Mouse (Mus musculus) liver, embryonic 13.5 days (tissue): ENCODE results near the gene Gm11634. TPM values are rescaled to one million over a fixed set of nuclear protein-coding genes. Genes with fewer than 3 reads are reported as not detected.
A peak's percentile ranks its signal among the peaks of the same experiment; 100 is the strongest.
"Not testable (repeated sequence)": the region's sequence is repeated elsewhere in the genome, so short reads cannot be mapped to it uniquely, and the experiment has no call there.

Experiments
- ATAC-seq: fragments of 200-750 bp; cut with Nextera tagmentation; 2 replicates; pipeline ENCODE4 v1.8.0; 2017; ENCODE audit warnings: low read depth, mild to moderate bottlenecking, moderate number of reproducible peaks, moderate library complexity
- DNase-seq: peaks from one replicate; pipeline ENCODE4 v3.0.0; 2022
- H3K27ac ChIP-seq: fragments of 300-500 bp; sonication (generic); 2 replicates; pipeline ENCODE4 v1.5.1; 2015; ENCODE audit warnings: moderate library complexity, mild to moderate bottlenecking, inconsistent platforms
- H3K27me3 ChIP-seq: fragments of 300-500 bp; sonication (generic); 2 replicates; pipeline ENCODE4 v1.6.1; 2015; ENCODE audit warnings: mild to moderate bottlenecking, inconsistent platforms
- H3K36me3 ChIP-seq: fragments of 300-500 bp; sonication (generic); 2 replicates; pipeline ENCODE4 v1.6.1; 2015; ENCODE audit warnings: mild to moderate bottlenecking, inconsistent platforms
- H3K4me1 ChIP-seq: fragments of 300-500 bp; sonication (generic); replicated peaks from 2 replicates; pipeline ENCODE4 v1.6.1; 2015; ENCODE audit warnings: inconsistent platforms
- H3K4me2 ChIP-seq: fragments of 300-500 bp; sonication (generic); 2 replicates; pipeline ENCODE4 v1.6.1; 2015; ENCODE audit warnings: inconsistent platforms, mild to moderate bottlenecking, moderate library complexity
- H3K4me3 ChIP-seq: fragments of 300-500 bp; sonication (generic); replicated peaks from 2 replicates; pipeline ENCODE4 v1.5.1; 2015; ENCODE audit warnings: mild to moderate bottlenecking, inconsistent platforms
- H3K9ac ChIP-seq: fragments of 300-500 bp; sonication (generic); 2 replicates; pipeline ENCODE4 v1.6.1; 2015; ENCODE audit warnings: mild to moderate bottlenecking, inconsistent platforms
- H3K9me3 ChIP-seq: fragments of 300-500 bp; sonication (generic); replicated peaks from 2 replicates; pipeline ENCODE4 v1.6.1; 2016; ENCODE audit warnings: inconsistent platforms
- WGBS: fragments of 180-500 bp; shearing (Covaris S2); methylation state at CpG from one replicate; pipeline ENCODE4 v1.1.7; 2015; ENCODE audit not compliant: insufficient replicate concordance; 5-methylcytosine and 5-hydroxymethylcytosine counted together
- polyA plus RNA-seq: library from polyadenylated mRNA; unstranded; fragments of >200 nt; fragmentation: Nextera tagmentation; extraction: Ambion mirVana; gene quantifications from 2 replicates; pipeline ENCODE4 v1.2.1, GENCODE M21; 2015

Gm11634 gene
- polyA plus RNA-seq, 1 experiment from 2014 or later, result not detected

DNA sequence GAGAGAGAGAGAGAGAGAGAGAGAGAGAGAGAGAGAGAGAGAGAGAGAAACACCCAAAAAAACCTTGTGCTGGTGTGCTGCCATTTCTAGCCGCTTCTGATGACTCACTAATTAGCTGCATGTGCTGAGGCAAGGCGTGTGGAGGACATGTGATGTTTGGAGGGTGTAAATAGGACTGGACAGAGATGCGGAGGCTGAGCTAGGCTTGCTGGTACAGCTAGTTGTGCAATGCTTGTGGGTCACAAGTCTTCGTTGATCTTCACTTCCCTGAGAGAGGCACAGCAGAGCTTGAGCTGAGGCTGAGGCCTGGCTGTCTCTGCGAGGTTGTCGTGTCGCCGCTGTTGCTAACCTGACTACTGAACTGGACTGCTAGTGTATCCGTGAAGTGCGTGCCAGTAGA is 11.4 kb downstream of the Gm11634 start:
- Histone ChIP-seq H3K9ac (no peak overlapping the region), H3K4me2 (no peak overlapping the region), H3K27ac (no peak overlapping the region), H3K27me3 (no peaks in the 10 kb centered on the region), H3K9me3 (no peaks in the 10 kb centered on the region), H3K36me3 (peaks cover 6% of the 10 kb centered on the region; the same call in 1 of the 2 replicates), H3K4me1 (peaks cover 16% of the 10 kb centered on the region), H3K4me3 (no peak overlapping the region)
- DNase-seq, result no peak
- ATAC-seq, result no peak
- 82% methylated on average over 10 of the region's 10 CpGs for WGBS

DNA sequence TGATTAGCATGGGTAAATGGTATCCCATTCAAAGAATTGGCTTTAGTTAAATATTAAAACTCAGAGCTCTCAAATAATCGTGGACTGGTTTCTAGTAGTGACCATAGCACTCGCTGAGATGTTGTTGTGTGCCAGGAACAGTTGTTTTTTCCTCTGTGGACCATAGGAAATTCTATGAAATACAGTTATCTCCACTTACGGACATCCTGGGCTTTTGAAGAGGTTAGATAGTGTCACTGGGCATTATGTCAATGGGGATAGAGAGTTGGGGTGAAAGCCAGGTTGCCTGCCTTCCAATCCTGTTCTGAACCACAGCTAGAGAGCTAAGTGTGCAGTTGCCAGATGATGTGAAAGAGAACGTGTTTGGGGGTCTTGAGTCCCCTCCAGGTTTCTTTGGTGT is 13.3 kb downstream of the Gm11634 start:
- 50% methylated on average over 4 of the region's 4 CpGs for WGBS
- H3K4me2 ChIP-seq, result no peak overlapping the region
- no peak overlapping the region for H3K4me3 ChIP-seq
- H3K4me1 ChIP-seq, result peaks cover 32% of the 10 kb centered on the region
- H3K9me3 ChIP-seq, result no peaks in the 10 kb centered on the region
- H3K27ac ChIP-seq, result no peak overlapping the region
- H3K36me3 ChIP-seq, result peaks cover 11% of the 10 kb centered on the region
- no peaks in the 10 kb centered on the region for H3K27me3 ChIP-seq
- ATAC-seq (no peak), DNase-seq (no peak)
- no peak overlapping the region for H3K9ac ChIP-seq

DNA sequence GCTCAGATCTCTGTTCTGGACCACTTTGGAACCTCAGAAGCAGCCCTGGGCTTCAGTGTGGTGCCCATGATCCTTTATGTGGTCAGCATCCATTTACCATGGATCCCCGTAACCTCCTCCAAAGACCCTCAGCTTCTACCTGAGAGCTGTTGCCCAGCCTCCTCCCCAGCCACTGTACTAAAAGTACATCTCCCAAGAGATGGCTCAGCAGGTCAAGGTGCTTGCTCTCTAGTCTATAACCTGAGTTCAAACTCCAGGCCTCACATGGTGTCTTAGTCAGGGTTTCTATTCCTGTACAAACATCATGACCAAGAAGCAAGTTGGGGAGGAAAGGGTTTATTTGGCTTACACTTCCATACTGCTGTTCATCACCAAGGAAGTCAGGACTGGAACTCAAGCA is 14.0 kb downstream of the Gm11634 start:
- H3K9ac ChIP-seq, ATAC-seq, H3K9me3 ChIP-seq, H3K27ac ChIP-seq, H3K4me2 ChIP-seq, DNase-seq, H3K27me3 ChIP-seq, H3K4me3 ChIP-seq: not testable (repeated sequence)
- Histone ChIP-seq H3K36me3 (peaks cover 19% of the 10 kb centered on the region), H3K4me1 (peaks cover 31% of the 10 kb centered on the region)
- 75% methylated on average over 1 of the region's 1 CpGs for WGBS

DNA sequence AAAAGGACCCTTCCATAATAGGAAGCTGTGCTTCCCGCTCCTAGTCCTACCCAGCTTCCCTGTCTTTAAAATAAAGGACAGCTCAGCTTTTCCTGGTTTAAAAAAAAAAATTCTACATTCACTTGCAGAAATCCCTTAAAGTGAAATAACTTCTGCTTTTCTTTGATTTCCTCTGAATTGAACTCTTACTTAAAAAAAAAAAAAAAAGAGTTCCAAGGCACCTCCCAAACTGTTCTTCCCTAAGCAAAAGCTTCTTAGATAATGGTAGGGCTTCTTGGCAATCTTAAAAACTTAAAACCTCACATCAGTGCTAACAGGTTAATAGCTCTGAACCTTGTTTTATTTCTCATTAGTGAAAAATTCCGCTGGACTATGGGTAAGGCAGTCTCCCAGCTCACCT is 15.9 kb downstream of the Gm11634 start:
- DNase-seq (no peak), ATAC-seq (no peak)
- H3K4me2 ChIP-seq, result no peak overlapping the region
- peaks cover 30% of the 10 kb centered on the region for H3K36me3 ChIP-seq
- no peaks in the 10 kb centered on the region for H3K27me3 ChIP-seq
- peaks cover 19% of the 10 kb centered on the region for H3K4me1 ChIP-seq
- H3K4me3 ChIP-seq, result no peak overlapping the region
- no peak overlapping the region for H3K9ac ChIP-seq
- 85% methylated on average over 2 of the region's 2 CpGs for WGBS
- no peak overlapping the region for H3K27ac ChIP-seq
- H3K9me3 ChIP-seq, result no peaks in the 10 kb centered on the region

DNA sequence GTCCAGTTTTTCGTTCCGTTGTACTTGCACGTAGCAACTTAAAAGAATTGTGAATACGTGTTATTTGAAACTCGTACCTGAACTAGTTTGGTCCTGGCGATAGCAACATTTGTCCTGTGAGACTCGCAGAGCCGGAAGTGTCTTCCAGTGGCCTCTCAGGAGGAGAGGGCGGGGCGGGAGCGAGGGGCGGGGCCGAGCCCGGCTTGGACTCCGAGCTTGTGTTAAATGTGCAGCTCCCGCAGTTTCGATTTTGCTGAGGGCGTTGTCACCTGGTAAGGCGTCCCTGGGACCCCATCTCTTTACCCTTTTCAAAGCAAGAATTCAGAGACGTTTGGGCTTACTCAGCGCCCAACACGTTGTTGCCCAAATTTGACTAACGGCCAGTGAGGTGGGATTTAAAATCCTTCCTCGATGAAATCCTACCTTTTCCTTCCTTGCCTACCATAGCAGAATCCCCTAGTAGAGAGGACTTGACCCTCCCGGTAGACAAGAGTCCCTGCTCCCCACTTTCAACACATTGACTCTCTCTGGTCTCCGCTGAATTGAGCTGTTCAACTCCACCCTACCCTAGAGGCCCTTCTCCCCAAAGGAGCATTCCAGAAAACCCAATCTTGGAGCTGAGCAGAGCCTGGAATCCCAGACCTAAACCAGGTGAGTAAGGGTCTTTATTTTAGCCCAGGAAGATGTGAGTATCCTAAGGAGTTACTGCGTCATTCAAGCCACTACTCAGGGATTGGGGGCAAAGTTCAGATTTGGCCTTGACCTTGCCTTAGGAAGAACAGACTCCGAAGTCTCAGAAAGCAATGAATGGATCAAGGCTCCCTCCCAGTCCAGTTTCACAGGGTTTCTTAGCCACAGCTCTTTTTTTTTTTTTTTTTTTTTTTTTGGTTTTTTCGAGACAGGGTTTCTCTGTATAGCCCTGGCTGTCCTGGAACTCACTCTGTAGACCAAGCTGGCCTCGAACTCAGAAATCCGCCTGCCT is 16.7 kb downstream of the Gm11634 start, which contains the start of gene Tmem106a:
Gene Tmem106a, plus strand, starts transcription at position 189 of the 982 bp plus-strand sequence.
- peak; percentile 88 for ATAC-seq
- H3K4me3 ChIP-seq, result peak within 1 kb of the TSS; percentile 62
- H3K27me3 ChIP-seq, result no peaks in the 10 kb centered on the region
- peak; percentile 70 for DNase-seq
- no peaks in the 10 kb centered on the region for H3K9me3 ChIP-seq
- H3K4me1 ChIP-seq, result peaks cover 19% of the 10 kb centered on the region
- WGBS, result 14% methylated on average over 31 of the region's 31 CpGs
- peak within 1 kb of the TSS; percentile 71 for H3K4me2 ChIP-seq
- H3K9ac ChIP-seq, result peak within 1 kb of the TSS; percentile 72
- peaks cover 38% of the 10 kb centered on the region for H3K36me3 ChIP-seq
- peak within 1 kb of the TSS; percentile 53 for H3K27ac ChIP-seq

DNA sequence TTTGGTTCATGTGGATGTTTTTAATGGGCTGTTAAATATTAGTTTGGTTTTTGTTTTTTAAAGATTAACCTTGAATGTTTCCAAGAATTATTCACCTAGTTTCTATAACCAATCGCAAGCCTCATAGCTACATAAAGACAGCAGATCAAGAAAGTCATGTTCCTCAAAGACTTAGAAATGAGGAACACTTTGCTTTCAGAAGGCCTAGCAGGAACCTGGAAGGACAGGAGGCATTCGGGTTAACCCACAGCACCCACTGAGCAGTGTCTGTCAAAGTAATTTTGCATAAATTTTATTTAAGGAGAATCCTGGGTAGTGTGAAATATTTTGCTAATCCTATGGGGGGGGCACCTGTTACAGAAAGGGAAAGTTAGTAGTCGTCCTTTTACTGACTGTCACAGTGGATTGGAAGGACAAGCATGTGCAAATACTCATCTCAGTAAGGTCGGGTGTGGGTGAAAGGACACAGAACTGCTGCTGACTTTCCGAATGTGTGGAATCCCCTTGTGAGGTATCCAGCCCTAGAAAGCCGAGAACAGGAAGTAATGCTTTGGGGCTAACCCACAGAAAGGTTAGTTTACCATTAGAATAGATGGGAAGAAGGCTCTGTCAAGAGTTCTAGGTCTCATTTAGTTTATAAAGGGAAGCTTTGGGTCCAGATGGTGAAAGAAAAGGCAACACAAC is 17.8 kb downstream of the Gm11634 start:
- H3K9me3 ChIP-seq, result no peaks in the 10 kb centered on the region
- peak overlapping the region; percentile 71 for H3K4me2 ChIP-seq
- H3K4me1 ChIP-seq, result peaks cover 19% of the 10 kb centered on the region
- H3K36me3 ChIP-seq, result peaks cover 45% of the 10 kb centered on the region
- H3K9ac ChIP-seq, result no peak overlapping the region
- H3K27ac ChIP-seq, result peak overlapping the region; percentile 4; the same call in 1 of the 2 replicates
- 58% methylated on average over 6 of the region's 6 CpGs for WGBS
- DNase-seq, result no peak
- no peak for ATAC-seq
- no peak overlapping the region for H3K4me3 ChIP-seq
- H3K27me3 ChIP-seq, result no peaks in the 10 kb centered on the region

DNA sequence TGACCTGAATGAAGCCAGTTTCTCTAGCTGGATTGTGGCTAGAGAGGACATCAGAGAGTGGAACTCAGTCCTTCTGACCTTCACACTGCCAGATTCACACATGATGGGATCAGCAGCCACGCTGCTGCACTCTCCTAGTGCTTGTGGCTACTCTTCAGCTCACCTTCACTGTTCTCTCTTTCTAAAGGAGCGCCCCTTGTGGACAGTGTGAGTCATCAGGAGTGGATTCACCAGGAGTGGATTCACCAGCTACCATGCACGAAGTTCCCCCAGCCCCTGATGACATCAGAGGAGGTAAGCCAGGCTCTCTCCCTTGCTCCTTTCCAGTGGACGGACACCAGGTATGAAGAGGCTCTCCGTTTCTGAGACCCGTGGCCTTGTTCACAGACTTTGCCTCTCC is 22.9 kb downstream of the Gm11634 start:
- Histone ChIP-seq H3K4me1 (peaks cover under 1% of the 10 kb centered on the region), H3K27me3 (no peaks in the 10 kb centered on the region), H3K27ac (no peak overlapping the region), H3K4me3 (no peak overlapping the region), H3K36me3 (peaks cover 91% of the 10 kb centered on the region), H3K9ac (no peak overlapping the region), H3K4me2 (no peak overlapping the region), H3K9me3 (no peaks in the 10 kb centered on the region)
- WGBS, result 73% methylated on average over 6 of the region's 6 CpGs
- no peak for DNase-seq
- no peak for ATAC-seq

DNA sequence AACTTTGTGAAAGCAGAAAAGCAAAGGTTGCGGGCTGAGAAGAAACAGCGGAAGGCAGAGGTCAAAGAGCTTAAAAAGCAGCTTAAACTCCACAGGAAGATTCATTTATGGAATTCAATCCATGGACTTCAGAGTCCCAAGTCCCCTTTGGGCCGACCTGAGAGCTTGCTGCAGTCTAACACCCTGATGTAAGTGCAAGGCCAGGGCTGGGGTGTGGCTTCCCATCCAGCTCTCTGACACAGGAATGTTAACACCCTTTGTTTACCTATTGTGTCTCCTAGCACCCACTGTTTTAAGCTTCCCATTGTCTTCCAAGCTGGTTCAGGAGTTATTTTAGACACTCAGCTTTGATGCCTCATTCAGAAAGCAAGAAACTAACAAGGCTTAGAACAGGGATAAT is 30.6 kb downstream of the Gm11634 start:
- no peak overlapping the region for H3K4me2 ChIP-seq
- H3K4me1 ChIP-seq, result no peaks in the 10 kb centered on the region
- 78% methylated on average over 3 of the region's 3 CpGs for WGBS
- H3K9me3 ChIP-seq, result no peaks in the 10 kb centered on the region
- no peak overlapping the region for H3K9ac ChIP-seq
- no peak for DNase-seq
- no peaks in the 10 kb centered on the region for H3K27me3 ChIP-seq
- no peak overlapping the region for H3K4me3 ChIP-seq
- H3K36me3 ChIP-seq, result peaks cover 96% of the 10 kb centered on the region
- ATAC-seq, result no peak
- no peak overlapping the region for H3K27ac ChIP-seq

DNA sequence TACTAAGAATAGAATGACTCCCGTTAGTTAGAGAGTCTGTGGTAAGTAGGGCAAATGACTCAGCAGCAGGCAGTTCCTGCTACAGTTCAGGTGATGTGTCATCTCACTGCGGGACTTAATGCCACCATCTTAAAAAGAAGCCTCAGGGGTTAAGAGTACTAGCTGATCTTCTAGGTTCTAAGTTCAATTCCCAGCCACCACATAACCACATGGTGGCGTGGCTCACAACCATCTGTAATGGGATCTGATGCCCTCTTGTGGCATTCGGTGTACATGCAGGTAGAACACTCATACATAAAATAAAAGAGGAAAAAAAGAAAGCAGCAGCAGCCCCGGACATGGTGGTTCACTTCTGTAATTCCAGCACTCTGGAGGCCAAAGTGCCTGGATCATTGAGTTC is 36.7 kb downstream of the Gm11634 start:
- Histone ChIP-seq H3K4me1 (no peaks in the 10 kb centered on the region), H3K27me3 (no peaks in the 10 kb centered on the region), H3K9me3 (no peaks in the 10 kb centered on the region), H3K9ac (no peak overlapping the region), H3K27ac (no peak overlapping the region), H3K36me3 (peaks cover 86% of the 10 kb centered on the region), H3K4me3 (no peak overlapping the region), H3K4me2 (no peak overlapping the region)
- 17% methylated on average over 5 of the region's 5 CpGs for WGBS
- peak; percentile 50 for DNase-seq
- ATAC-seq, result peak; percentile 41; the same call in 1 of the 2 replicates

DNA sequence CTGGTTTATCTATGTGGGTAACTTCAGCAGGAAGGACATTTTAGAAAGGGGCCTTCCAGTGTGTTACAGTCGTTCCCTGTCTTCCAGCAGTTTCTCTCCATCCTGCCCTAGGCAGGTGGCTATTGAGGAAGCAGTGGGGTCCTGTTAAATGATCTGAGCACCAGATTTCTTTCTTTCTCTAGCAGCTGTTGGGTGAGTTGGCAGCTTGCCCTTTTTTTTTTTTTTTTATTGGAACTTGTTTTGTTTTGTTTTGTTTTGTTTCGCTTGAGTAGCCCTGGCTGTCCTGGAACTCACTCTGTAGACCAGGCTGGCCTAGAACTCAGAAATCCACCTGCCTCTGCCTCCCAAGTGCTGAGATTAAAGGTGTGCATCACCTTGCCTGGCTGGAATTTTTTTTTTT is 42.1 kb downstream of the Gm11634 start:
- WGBS, result 80% methylated on average over 2 of the region's 2 CpGs
- H3K36me3 ChIP-seq, result peaks cover 56% of the 10 kb centered on the region
- ATAC-seq (no peak), DNase-seq (no peak)
- no peaks in the 10 kb centered on the region for H3K9me3 ChIP-seq
- no peaks in the 10 kb centered on the region for H3K27me3 ChIP-seq
- H3K9ac ChIP-seq, result no peak overlapping the region
- peak overlapping the region; percentile 25; the same call in 1 of the 2 replicates for H3K4me2 ChIP-seq
- no peak overlapping the region for H3K4me3 ChIP-seq
- peak overlapping the region; percentile 63; the same call in 1 of the 2 replicates for H3K27ac ChIP-seq
- H3K4me1 ChIP-seq, result peaks cover 15% of the 10 kb centered on the region

DNA sequence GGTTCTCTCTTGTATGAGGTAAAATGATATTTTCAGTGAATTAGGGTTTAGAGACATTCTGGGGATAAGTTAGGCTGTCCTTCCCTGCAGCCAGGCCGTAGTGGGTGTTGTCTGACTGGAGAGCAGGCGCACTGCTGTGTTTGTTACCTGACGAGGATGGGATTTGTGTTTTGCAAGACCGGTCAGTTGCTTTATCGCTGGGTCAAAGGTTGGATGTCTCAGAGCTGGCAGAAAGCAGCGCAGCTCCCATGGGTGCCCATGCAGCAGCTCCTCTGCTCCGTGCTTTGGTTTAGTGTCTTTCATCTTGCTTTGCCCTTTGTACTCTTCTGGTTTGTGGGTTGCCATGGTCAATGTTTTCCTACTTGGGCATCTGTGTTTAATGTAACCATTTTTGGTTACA is 42.5 kb downstream of the Gm11634 start:
- H3K27ac ChIP-seq, result peak overlapping the region; percentile 63; the same call in 1 of the 2 replicates
- H3K9ac ChIP-seq, result no peak overlapping the region
- ATAC-seq (no peak), DNase-seq (no peak)
- H3K4me3 ChIP-seq, result no peak overlapping the region
- H3K9me3 ChIP-seq, result no peaks in the 10 kb centered on the region
- no peaks in the 10 kb centered on the region for H3K27me3 ChIP-seq
- peaks cover 15% of the 10 kb centered on the region for H3K4me1 ChIP-seq
- 84% methylated on average over 7 of the region's 7 CpGs for WGBS
- peaks cover 55% of the 10 kb centered on the region for H3K36me3 ChIP-seq
- H3K4me2 ChIP-seq, result peak overlapping the region; percentile 25; the same call in 1 of the 2 replicates
